Mouse (Mus musculus) liver, embryonic 14.5 days (tissue): ENCODE results near the gene Bcl7a. TPM values are rescaled to one million over a fixed set of nuclear protein-coding genes. Genes with fewer than 3 reads are reported as not detected.

Experiments
- ATAC-seq: fragments of 200-750 bp; cut with Nextera tagmentation; 2 replicates; pipeline ENCODE4 v1.8.0; 2017; ENCODE audit warnings: moderate number of reproducible peaks, mild to moderate bottlenecking, moderate library complexity; ENCODE audit not compliant: insufficient read depth
- DNase-seq, 3 experiments: peaks; one replicate each; pipeline ENCODE4 v3.0.0-alpha.2; 2012 to 2013; ENCODE audit warnings: low read depth in 3 of 3, low spot score in 3 of 3
- H3K27ac ChIP-seq: fragments of 300-500 bp; sonication (generic); 2 replicates; pipeline ENCODE4 v1.5.1; 2014; ENCODE audit warnings: moderate library complexity, mild to moderate bottlenecking, control low read depth, inconsistent platforms
- H3K27me3 ChIP-seq: fragments of 300-500 bp; sonication (generic); 2 replicates; pipeline ENCODE4 v1.6.1; 2014; ENCODE audit warnings: mild to moderate bottlenecking, low read length, moderate library complexity; ENCODE audit not compliant: control insufficient read depth, insufficient read depth
- H3K36me3 ChIP-seq: fragments of 300-500 bp; sonication (generic); replicated peaks from 2 replicates; pipeline ENCODE4 v1.6.1; 2014; ENCODE audit warnings: low read depth; ENCODE audit not compliant: control insufficient read depth, insufficient read depth
- H3K4me1 ChIP-seq, 2 experiments: fragments of 200-500 bp in 1 of 2; fragments of 300-500 bp in 1 of 2; sonication (generic) in 1 of 2; replicated peaks; 2 replicates each; pipeline ENCODE4 v1.6.1; 2012 to 2014; ENCODE audit warnings: antibody characterized with exemption in 1 of 2, inconsistent platforms in 1 of 2, low read length in 1 of 2; ENCODE audit not compliant: control insufficient read depth in 2 of 2, insufficient read depth in 2 of 2
- H3K4me2 ChIP-seq: fragments of 300-500 bp; sonication (generic); 2 replicates; pipeline ENCODE4 v1.6.1; 2014; ENCODE audit warnings: low read depth, mild to moderate bottlenecking, control low read depth, moderate library complexity
- H3K4me3 ChIP-seq, 2 experiments: fragments of 200-500 bp in 1 of 2; fragments of 300-500 bp in 1 of 2; sonication (generic) in 1 of 2; 2 replicates each; pipeline ENCODE4 v1.5.1; 2012 to 2014; ENCODE audit warnings: low read depth in 2 of 2, low read length in 2 of 2, mild to moderate bottlenecking in 2 of 2, control low read depth in 1 of 2, inconsistent platforms in 1 of 2, moderate library complexity in 1 of 2; ENCODE audit not compliant: insufficient read depth in 1 of 2
- H3K9ac ChIP-seq: fragments of 300-500 bp; sonication (generic); replicated peaks from 2 replicates; pipeline ENCODE4 v1.6.1; 2014; ENCODE audit warnings: mild to moderate bottlenecking, control low read depth, moderate library complexity
- H3K9me3 ChIP-seq: fragments of 300-500 bp; sonication (generic); 2 replicates; pipeline ENCODE4 v1.6.1; 2016; ENCODE audit warnings: low read length, mixed read lengths; ENCODE audit not compliant: control insufficient read depth
- CTCF ChIP-seq: IDR thresholded peaks from 2 replicates; pipeline ENCODE4 v1.5.1; 2016; ENCODE audit warnings: antibody characterized with exemption, low read depth, control low read depth
- EP300 ChIP-seq: IDR thresholded peaks from 2 replicates; pipeline ENCODE4 v1.6.1; 2016; ENCODE audit warnings: antibody characterized with exemption, low read depth
- WGBS: fragments of 180-500 bp; shearing (Covaris S2); extraction: QIAGEN DNeasy Blood & Tissue Kit; methylation state at CpG from one replicate; pipeline ENCODE4 v1.1.7; 2014; ENCODE audit not compliant: insufficient replicate concordance; 5-methylcytosine and 5-hydroxymethylcytosine counted together
- polyA plus RNA-seq, 2 experiments: library from polyadenylated mRNA; depleted of rRNA in 1 of 2; stranded (reverse) in 1 of 2; unstranded in 1 of 2; fragments of >200 nt; fragmentation: Nextera tagmentation in 1 of 2; extraction: Ambion mirVana in 1 of 2; gene quantifications; 2 replicates each; pipeline versions ENCODE4 v1.2.1 to v1.2.3; 2012 to 2014

Gene Bcl7a
- polyA plus RNA-seq, 2 experiments: 4.6 to 5.6 TPM

- Histone ChIP-seq H3K4me2 (no peak overlapping the region), H3K36me3 (no peaks in the 10 kb centered on the region), H3K9ac (no peak overlapping the region), H3K4me3 (no peak overlapping the region), H3K27me3 (no peaks in the 10 kb centered on the region), H3K4me1 (peaks cover 4 to 17% of the 10 kb centered on the region in 2 experiments; a peak in 3 of 4 replicates), H3K9me3 (no peaks in the 10 kb centered on the region), H3K27ac (no peak overlapping the region)
- 52% methylated on average over 8 of the region's 8 CpGs for WGBS
- DNase-seq (no peak), ATAC-seq (no peak)
- no peak for TF ChIP-seq EP300
- TF ChIP-seq CTCF: no peak
Measured at GRCm38 (mm10) chr5:123416566-123417518, 73.2 kb downstream of the Bcl7a start.

- no peak for TF ChIP-seq CTCF
- no peak for TF ChIP-seq EP300
- ATAC-seq: no peak
- 74% methylated on average over 2 of the region's 2 CpGs for WGBS
Measured at GRCm38 (mm10) chr5:123423885-123424284, 80.3 kb downstream of the Bcl7a start.

More at GRCm38 (mm10) chr5:123423885-123424284, 80.3 kb downstream of the Bcl7a start:
- Histone ChIP-seq H3K27ac (no peak overlapping the region), H3K4me3 (no peak overlapping the region), H3K4me1 (no peaks in the 10 kb centered on the region), H3K9ac (no peak overlapping the region), H3K9me3 (no peaks in the 10 kb centered on the region), H3K4me2 (no peak overlapping the region), H3K27me3 (no peaks in the 10 kb centered on the region), H3K36me3 (no peaks in the 10 kb centered on the region)
- DNase-seq: no peak

Other genes starting within 250 kb of the Bcl7a start
- 1.8 and 2.1 TPM in 2 replicates for gene Rhof, start 211.1 kb upstream of the Bcl7a start, polyA plus RNA-seq (2012; rRNA removed)
- 2.5 and 2.6 TPM in 2 replicates for gene Rhof, start 211.1 kb upstream of the Bcl7a start, polyA plus RNA-seq (2014; fragmentation: Nextera tagmentation; extraction: Ambion mirVana)
- gene Setd1b, start 201.6 kb upstream of the Bcl7a start, polyA plus RNA-seq (2012; rRNA removed): 2.3 and 2.7 TPM in 2 replicates
- gene Setd1b, start 201.6 kb upstream of the Bcl7a start, polyA plus RNA-seq (2014; fragmentation: Nextera tagmentation; extraction: Ambion mirVana): 3.3 and 4.3 TPM in 2 replicates
- 17.4 and 26.6 TPM in 2 replicates for gene Psmd9, start 174.4 kb upstream of the Bcl7a start, polyA plus RNA-seq (2012; rRNA removed)
- 51.4 and 55.1 TPM in 2 replicates for gene Psmd9, start 174.4 kb upstream of the Bcl7a start, polyA plus RNA-seq (2014; fragmentation: Nextera tagmentation; extraction: Ambion mirVana)
- 28.7 and 29.2 TPM in 2 replicates for gene Hpd, start 161.1 kb upstream of the Bcl7a start, polyA plus RNA-seq (2012; rRNA removed)
- 26.7 and 37.0 TPM in 2 replicates for gene Hpd, start 161.1 kb upstream of the Bcl7a start, polyA plus RNA-seq (2014; fragmentation: Nextera tagmentation; extraction: Ambion mirVana)
- 0.11 and 0.16 TPM in 2 replicates for gene Wdr66, start 91.7 kb upstream of the Bcl7a start, polyA plus RNA-seq (2012; rRNA removed)
- 0.10 TPM in 1 of 2 replicates, not detected in the other for gene Wdr66, start 91.7 kb upstream of the Bcl7a start, polyA plus RNA-seq (2014; fragmentation: Nextera tagmentation; extraction: Ambion mirVana)
- 3.0 and 3.7 TPM in 2 replicates for gene Mlxip, start 51.0 kb downstream of the Bcl7a start, polyA plus RNA-seq (2012; rRNA removed)
- gene Mlxip, start 51.0 kb downstream of the Bcl7a start, polyA plus RNA-seq (2014; fragmentation: Nextera tagmentation; extraction: Ambion mirVana): 2.5 and 3.5 TPM in 2 replicates
- 0.02 TPM in 1 of 2 replicates, not detected in the other for gene Lrrc43, start 145.5 kb downstream of the Bcl7a start, polyA plus RNA-seq (2012; rRNA removed)
- gene Lrrc43, start 145.5 kb downstream of the Bcl7a start, polyA plus RNA-seq (2014; fragmentation: Nextera tagmentation; extraction: Ambion mirVana): not detected in 2 replicates
- gene Il31, start 145.7 kb downstream of the Bcl7a start, polyA plus RNA-seq (2012; rRNA removed): not detected in 2 replicates
- not detected in 2 replicates for gene Il31, start 145.7 kb downstream of the Bcl7a start, polyA plus RNA-seq (2014; fragmentation: Nextera tagmentation; extraction: Ambion mirVana)
- not detected in 2 replicates for gene B3gnt4, start 166.6 kb downstream of the Bcl7a start, polyA plus RNA-seq (2012; rRNA removed)
- gene B3gnt4, start 166.6 kb downstream of the Bcl7a start, polyA plus RNA-seq (2014; fragmentation: Nextera tagmentation; extraction: Ambion mirVana): 0.10 TPM in 1 of 2 replicates, not detected in the other
- gene Diablo, start 180.3 kb downstream of the Bcl7a start, polyA plus RNA-seq (2012; rRNA removed): 31.2 and 35.4 TPM in 2 replicates
- gene Diablo, start 180.3 kb downstream of the Bcl7a start, polyA plus RNA-seq (2014; fragmentation: Nextera tagmentation; extraction: Ambion mirVana): 55.9 and 62.1 TPM in 2 replicates
- gene Gm49027, start 181.7 kb downstream of the Bcl7a start, polyA plus RNA-seq (2012; rRNA removed): 0.28 and 0.44 TPM in 2 replicates
- 0.10 and 0.22 TPM in 2 replicates for gene Gm49027, start 181.7 kb downstream of the Bcl7a start, polyA plus RNA-seq (2014; fragmentation: Nextera tagmentation; extraction: Ambion mirVana)
- gene Vps33a, start 229.2 kb downstream of the Bcl7a start, polyA plus RNA-seq (2012; rRNA removed): 7.3 and 10.1 TPM in 2 replicates
- gene Vps33a, start 229.2 kb downstream of the Bcl7a start, polyA plus RNA-seq (2014; fragmentation: Nextera tagmentation; extraction: Ambion mirVana): 15.5 and 20.6 TPM in 2 replicates